Mouse (Mus musculus) E14TG2a.4 (cell line): ENCODE measurements around the gene Gm49388.

ENCODE experiments used
- CTCF ChIP-seq: conservative IDR thresholded peaks from 2 replicates; pipeline ENCODE4 v1.5.1; 2014; ENCODE audit warnings: low read length
- NANOG ChIP-seq: IDR thresholded peaks from 2 replicates; pipeline ENCODE4 v1.6.1; 2014; ENCODE audit warnings: borderline replicate concordance, low read length, mixed read lengths
- POU5F1 ChIP-seq: IDR thresholded peaks from 2 replicates; pipeline ENCODE4 v1.6.1; 2014; ENCODE audit warnings: low read length, borderline replicate concordance

GRCm38 (mm10) chr7:127772080-127772479, 13.3 kb upstream of the Gm49388 start:
- TF ChIP-seq CTCF (no peak), POU5F1 (no peak), NANOG (no peak)
